Mouse (Mus musculus): ENCODE data around the gene Gapdhs. TPM values are rescaled to one million over a fixed set of nuclear protein-coding genes. Genes with fewer than 3 reads are reported as not detected.
"Not testable (repeated sequence)": the region's sequence is repeated elsewhere in the genome, so short reads cannot be mapped to it uniquely, and the experiment has no call there.

Gapdhs gene
- polyA plus RNA-seq (2015; fragmentation: Nextera tagmentation; extraction: Ambion mirVana) = 0.27 and 0.30 TPM in 2 replicates

- not testable (repeated sequence) for H3K36me3 ChIP-seq (ENCODE audit: control insufficient read depth, insufficient read depth, low read length); H3K27me3 ChIP-seq (ENCODE audit: control insufficient read depth, insufficient read depth, low read length); DNase-seq (ENCODE audit: low spot score); H3K4me3 ChIP-seq (ENCODE audit: low read depth, low read length); H3K9ac ChIP-seq (ENCODE audit: low read length); H3K4me2 ChIP-seq (replicated peaks; ENCODE audit: low read depth); H3K27ac ChIP-seq (replicated peaks); H3K9me3 ChIP-seq (ENCODE audit: control insufficient read depth, low read length); H3K4me1 ChIP-seq (replicated peaks; ENCODE audit: control insufficient read depth, insufficient read depth)
- 0 out of 2 replicates have a peak, but pooled peaks have one; percentile 16 for ATAC-seq (ENCODE audit: low FRiP score, low TSS enrichment)
- no CpG with 5 or more reads among the region's 4 CpGs for whole genome bisulfite sequencing
Observed at GRCm38 (mm10) chr7:30743617-30744016, at the start of gene Gapdhs. Gapdhs (minus strand) TSS chr7:30743681.

- peak; percentile 73 for DNase-seq (ENCODE audit: low spot score)
- H3K9ac ChIP-seq (ENCODE audit: low read length) = no peak overlapping the region
- H3K4me2 ChIP-seq (replicated peaks; ENCODE audit: low read depth) = no peak overlapping the region
- ATAC-seq (ENCODE audit: low FRiP score, low TSS enrichment) = peak; percentile 51
- H3K4me3 ChIP-seq (ENCODE audit: low read depth, low read length) = no peak overlapping the region
- 15% methylated on average over 9 of the region's 9 CpGs for WGBS
- H3K9me3 ChIP-seq (ENCODE audit: control insufficient read depth, low read length) = no peaks in the 10 kb centered on the region
- no peaks in the 10 kb centered on the region for H3K36me3 ChIP-seq (ENCODE audit: control insufficient read depth, insufficient read depth, low read length)
- H3K27ac ChIP-seq (replicated peaks) = no peak overlapping the region
- H3K4me1 ChIP-seq (replicated peaks; ENCODE audit: control insufficient read depth, insufficient read depth) = no peaks in the 10 kb centered on the region
- H3K27me3 ChIP-seq (ENCODE audit: control insufficient read depth, insufficient read depth, low read length) = no peaks in the 10 kb centered on the region
- TF ChIP-seq EP300 (optimal IDR thresholded peaks at IDR 0.05) = no peak
- no peak for TF ChIP-seq CTCF (IDR thresholded peaks at IDR 0.05; ENCODE audit: low read depth)
Observed at GRCm38 (mm10) chr7:30791921-30792320, 48.4 kb upstream of the Gapdhs start.

- ATAC-seq (ENCODE audit: low FRiP score, low TSS enrichment) = no peak
- Histone ChIP-seq H3K4me2 (replicated peaks; ENCODE audit: low read depth) (no peak overlapping the region), H3K4me1 (replicated peaks; ENCODE audit: control insufficient read depth, insufficient read depth) (no peaks in the 10 kb centered on the region), H3K36me3 (ENCODE audit: control insufficient read depth, insufficient read depth, low read length) (no peaks in the 10 kb centered on the region), H3K27me3 (ENCODE audit: control insufficient read depth, insufficient read depth, low read length) (no peaks in the 10 kb centered on the region), H3K9me3 (ENCODE audit: control insufficient read depth, low read length) (no peaks in the 10 kb centered on the region), H3K4me3 (ENCODE audit: low read depth, low read length) (no peak overlapping the region), H3K9ac (ENCODE audit: low read length) (no peak overlapping the region), H3K27ac (replicated peaks) (peak overlapping the region; percentile 20; the same call in 1 of the 2 replicates)
- 63% methylated on average over 10 of the region's 10 CpGs for WGBS
- no peak for DNase-seq (ENCODE audit: low spot score)
- TF ChIP-seq CTCF (IDR thresholded peaks at IDR 0.05; ENCODE audit: low read depth) (no peak), EP300 (optimal IDR thresholded peaks at IDR 0.05) (no peak)
Observed at GRCm38 (mm10) chr7:30790141-30790540, 46.7 kb upstream of the Gapdhs start.

- Histone ChIP-seq H3K9me3 (ENCODE audit: control insufficient read depth, low read length) (no peaks in the 10 kb centered on the region), H3K4me1 (replicated peaks; ENCODE audit: control insufficient read depth, insufficient read depth) (no peaks in the 10 kb centered on the region), H3K9ac (ENCODE audit: low read length) (peak within 1 kb of the TSS; percentile 50), H3K27me3 (ENCODE audit: control insufficient read depth, insufficient read depth, low read length) (no peaks in the 10 kb centered on the region), H3K4me2 (replicated peaks; ENCODE audit: low read depth) (peak within 1 kb of the TSS; percentile 31), H3K27ac (replicated peaks) (peak within 1 kb of the TSS; percentile 79), H3K4me3 (ENCODE audit: low read depth, low read length) (peak within 1 kb of the TSS; percentile 31), H3K36me3 (ENCODE audit: control insufficient read depth, insufficient read depth, low read length) (no peaks in the 10 kb centered on the region)
- TF ChIP-seq EP300 (optimal IDR thresholded peaks at IDR 0.05) (peak; percentile 74), CTCF (IDR thresholded peaks at IDR 0.05; ENCODE audit: low read depth) (no peak)
- 38% methylated on average over 15 of the region's 15 CpGs for WGBS
- DNase-seq (ENCODE audit: low spot score) = no peak
- peak; percentile 41; the same call in 1 of the 2 replicates for ATAC-seq (ENCODE audit: low FRiP score, low TSS enrichment)
Observed at GRCm38 (mm10) chr7:30787377-30788022, 44.0 kb upstream of the Gapdhs start, which contains the start of gene Krtdap. Krtdap (plus strand) TSS chr7:30787896.

- H3K9me3 ChIP-seq (ENCODE audit: control insufficient read depth, low read length) = no peaks in the 10 kb centered on the region
- no peak overlapping the region for H3K4me3 ChIP-seq (ENCODE audit: low read depth, low read length)
- 64% methylated on average over 13 of the region's 13 CpGs for WGBS
- ATAC-seq (ENCODE audit: low FRiP score, low TSS enrichment) (no peak), DNase-seq (ENCODE audit: low spot score) (no peak)
- no peak overlapping the region for H3K4me2 ChIP-seq (replicated peaks; ENCODE audit: low read depth)
- no peaks in the 10 kb centered on the region for H3K36me3 ChIP-seq (ENCODE audit: control insufficient read depth, insufficient read depth, low read length)
- no peaks in the 10 kb centered on the region for H3K4me1 ChIP-seq (replicated peaks; ENCODE audit: control insufficient read depth, insufficient read depth)
- TF ChIP-seq CTCF (IDR thresholded peaks at IDR 0.05; ENCODE audit: low read depth) (no peak), EP300 (optimal IDR thresholded peaks at IDR 0.05) (no peak)
- peak overlapping the region; percentile 5; the same call in 1 of the 2 replicates for H3K27ac ChIP-seq (replicated peaks)
- H3K27me3 ChIP-seq (ENCODE audit: control insufficient read depth, insufficient read depth, low read length) = no peaks in the 10 kb centered on the region
- no peak overlapping the region for H3K9ac ChIP-seq (ENCODE audit: low read length)
Observed at GRCm38 (mm10) chr7:30785721-30786546, 42.5 kb upstream of the Gapdhs start.

GRCm38 (mm10) chr7:30785154-30785553, 41.7 kb upstream of the Gapdhs start:
- TF ChIP-seq EP300 (optimal IDR thresholded peaks at IDR 0.05) (no peak), CTCF (IDR thresholded peaks at IDR 0.05; ENCODE audit: low read depth) (no peak)
- Histone ChIP-seq H3K27me3 (ENCODE audit: control insufficient read depth, insufficient read depth, low read length) (no peaks in the 10 kb centered on the region), H3K9me3 (ENCODE audit: control insufficient read depth, low read length) (no peaks in the 10 kb centered on the region), H3K9ac (ENCODE audit: low read length) (no peak overlapping the region), H3K4me3 (ENCODE audit: low read depth, low read length) (no peak overlapping the region), H3K36me3 (ENCODE audit: control insufficient read depth, insufficient read depth, low read length) (no peaks in the 10 kb centered on the region), H3K4me1 (replicated peaks; ENCODE audit: control insufficient read depth, insufficient read depth) (no peaks in the 10 kb centered on the region), H3K27ac (replicated peaks) (no peak overlapping the region), H3K4me2 (replicated peaks; ENCODE audit: low read depth) (no peak overlapping the region)
- 67% methylated on average over 1 of the region's 1 CpGs for WGBS
- DNase-seq (ENCODE audit: low spot score) = no peak
- ATAC-seq (ENCODE audit: low FRiP score, low TSS enrichment) = no peak

Measured in stomach, postnatal 0 days (tissue).